Mouse (Mus musculus) kidney, adult 2 months (tissue): ENCODE data around the gene Spast.

ENCODE experiments used
- CTCF ChIP-seq: fragments of 200-500 bp; conservative IDR thresholded peaks from 2 replicates; pipeline ENCODE4 v1.5.1; 2011; ENCODE audit warnings: low read depth, mild to moderate bottlenecking, control low read depth, low read length, moderate library complexity, mixed read lengths; ENCODE audit not compliant: insufficient read depth, insufficient read length
- POLR2A ChIP-seq: fragments of 200-500 bp; IDR thresholded peaks from one replicate; pipeline ENCODE4 v1.6.1; 2011; ENCODE audit warnings: low read depth, low read length, control low read depth

- peak; percentile 74 for TF ChIP-seq POLR2A
- no peak for TF ChIP-seq CTCF
These were observed 22.4 kb upstream of the Spast start for GRCm38 (mm10) chr17:74316309-74316863.
